Mouse (Mus musculus) spleen, adult 12 weeks (tissue): Measurements from ENCODE around the gene Rpl28.

Source experiments
- DNase-seq: peaks from one replicate; pipeline ENCODE4 v3.0.0; 2022; ENCODE audit warnings: low spot score

Gene Rpl28

DNA sequence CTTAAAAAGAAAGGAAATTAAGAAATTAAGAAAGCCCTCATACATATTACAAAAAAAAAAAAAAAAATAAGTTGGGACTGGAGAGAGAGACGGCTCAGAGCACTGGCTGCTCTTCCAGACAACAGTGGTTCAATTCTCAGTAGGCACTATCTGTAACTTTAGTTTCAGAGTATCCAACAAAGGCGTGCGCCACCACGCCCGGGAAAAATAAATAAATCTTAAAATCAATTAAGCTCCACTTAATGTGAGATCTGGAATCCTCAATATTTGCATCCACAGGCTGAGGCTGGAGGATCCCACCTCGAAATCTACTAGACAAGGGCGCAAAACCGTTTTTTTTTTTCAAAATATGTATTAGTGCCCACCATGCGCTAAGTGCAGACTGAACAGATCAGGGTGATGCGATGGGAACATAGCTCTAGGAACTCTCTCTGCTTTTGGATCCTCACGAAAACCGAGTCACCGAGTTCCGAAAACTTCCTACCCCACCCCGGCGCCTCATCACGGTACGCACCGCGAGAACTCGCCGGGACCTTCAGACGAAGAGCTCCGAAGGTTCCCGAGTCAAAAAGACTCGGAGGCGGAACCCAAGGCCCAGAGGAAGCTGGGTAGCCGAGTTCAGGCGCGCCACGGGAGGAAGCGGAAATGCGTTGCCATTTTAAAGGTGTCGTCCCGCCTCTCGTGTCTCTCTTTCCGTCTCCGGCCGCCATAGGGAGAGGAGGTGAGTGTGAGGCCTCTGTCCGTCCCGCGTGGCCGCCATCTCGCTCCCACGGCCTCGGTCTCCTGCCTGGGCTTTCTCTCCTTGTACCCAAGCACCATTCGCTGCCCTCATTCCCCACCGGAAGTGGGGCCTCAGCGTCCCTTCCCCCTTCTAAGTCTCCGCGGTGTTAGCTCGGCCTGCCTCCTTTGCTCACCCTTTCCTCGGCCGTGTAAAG, at the start of gene Rpl28:
Gene Rpl28 (plus strand): TSS at position 597 of the 935 bp plus-strand sequence.
- peak; percentile 86 for DNase-seq

DNA sequence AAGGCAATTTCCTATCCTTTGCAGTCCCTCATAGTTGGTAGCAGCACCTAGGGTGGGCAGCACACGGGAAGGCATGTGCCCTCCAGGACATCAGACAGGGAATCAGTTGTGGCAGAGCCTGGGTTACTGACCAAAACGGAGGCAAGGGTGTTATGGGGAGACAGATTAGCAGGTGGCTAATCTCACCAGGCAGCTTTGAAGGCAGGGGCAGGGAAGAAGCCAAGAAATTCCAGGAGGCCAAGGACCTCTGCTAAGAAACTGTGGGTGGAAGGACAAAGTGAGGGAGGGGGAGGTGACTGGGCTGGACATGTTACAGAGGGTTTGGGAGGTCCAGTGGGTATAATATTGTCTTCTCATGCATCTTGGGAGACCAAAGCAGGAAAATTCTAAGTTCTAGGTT, 49.3 kb upstream of the Rpl28 start:
- DNase-seq = no peak

DNA sequence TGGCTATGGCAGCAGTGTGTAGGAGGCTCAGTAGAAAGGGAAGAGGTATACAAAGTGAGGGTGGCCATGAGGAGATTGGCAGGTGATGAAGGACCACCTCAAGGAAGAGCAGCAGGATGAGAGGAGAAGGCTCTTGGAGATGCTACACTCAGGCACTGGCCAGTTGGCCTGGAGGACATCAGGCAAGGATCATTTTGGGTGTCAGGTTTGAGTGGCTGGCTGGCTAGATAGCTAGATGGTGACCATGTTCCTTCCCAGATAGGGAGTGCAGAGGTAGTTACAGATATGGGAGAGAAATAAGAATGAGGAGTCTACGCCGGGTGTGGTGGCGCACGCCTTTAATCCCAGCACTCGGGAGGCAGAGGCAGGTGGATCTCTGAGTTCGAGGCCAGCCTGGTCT, 47.8 kb upstream of the Rpl28 start:
- no peak for DNase-seq

DNA sequence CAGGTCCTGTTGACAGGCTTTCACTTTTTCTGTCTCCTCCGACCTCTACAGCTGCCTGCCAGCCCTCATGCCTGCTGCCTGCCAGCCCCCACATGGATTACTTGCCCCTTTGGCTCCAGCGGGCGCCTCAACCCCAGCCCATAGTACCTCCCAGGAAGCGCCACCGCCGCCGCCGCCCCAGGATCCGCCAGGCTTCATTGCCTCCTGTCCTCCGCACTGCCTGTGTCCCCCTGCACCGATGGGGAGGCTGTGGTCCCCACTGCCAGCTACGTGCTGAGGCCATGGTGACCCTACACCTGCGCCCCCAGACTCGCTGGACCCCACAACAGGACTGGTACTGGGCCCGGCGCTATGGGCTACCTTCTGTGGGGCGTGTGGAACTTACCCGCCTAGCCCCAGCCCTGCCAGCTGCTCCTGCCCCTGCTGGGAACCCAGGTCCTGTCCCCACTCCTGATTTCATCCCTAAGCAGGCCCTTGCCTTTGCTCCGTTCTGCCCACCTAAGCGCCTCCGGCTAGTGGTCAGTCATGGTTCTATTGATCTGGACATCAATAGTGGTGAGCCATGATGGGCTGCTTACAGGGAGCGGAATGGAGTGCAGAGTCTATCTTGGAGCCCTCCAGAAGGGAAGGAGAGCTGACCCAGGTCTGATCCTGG, 46.2 kb upstream of the Rpl28 start:
- DNase-seq = no peak

DNA sequence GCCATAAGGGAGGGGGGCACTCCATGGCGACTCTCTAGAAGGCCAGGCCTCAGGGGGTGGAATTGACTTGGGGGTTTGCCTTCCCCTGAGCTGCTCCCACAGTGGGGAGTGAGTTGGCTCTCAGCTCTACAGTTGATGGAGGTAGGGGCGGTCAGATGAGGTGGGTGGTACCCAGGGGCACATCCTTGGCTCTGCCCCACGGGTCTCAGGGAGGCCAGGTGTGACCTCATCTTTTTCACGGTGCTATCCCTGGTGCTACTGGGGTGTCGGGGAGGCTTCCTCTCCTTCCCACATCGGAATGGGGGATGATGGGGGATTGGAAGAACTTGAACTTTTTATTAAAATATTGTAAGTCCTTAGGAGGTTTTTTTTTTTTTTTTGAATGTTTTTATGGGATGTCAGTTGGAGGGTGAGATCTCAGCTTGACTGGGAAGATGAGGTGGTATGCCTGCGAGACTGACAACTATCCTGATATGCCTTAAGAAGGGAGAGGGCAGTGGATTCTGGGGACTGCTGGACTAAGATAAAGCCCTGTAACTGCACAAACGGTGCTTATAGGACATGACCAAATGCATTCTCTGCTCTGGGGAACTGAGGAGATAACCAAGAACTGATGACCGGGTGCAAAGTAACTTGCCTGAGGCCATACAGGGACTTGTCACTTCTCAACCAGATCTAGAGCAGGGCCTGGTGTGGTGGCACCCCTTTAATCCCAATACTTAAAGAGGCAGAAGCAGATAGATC, 45.3 kb upstream of the Rpl28 start:
- no peak for DNase-seq

DNA sequence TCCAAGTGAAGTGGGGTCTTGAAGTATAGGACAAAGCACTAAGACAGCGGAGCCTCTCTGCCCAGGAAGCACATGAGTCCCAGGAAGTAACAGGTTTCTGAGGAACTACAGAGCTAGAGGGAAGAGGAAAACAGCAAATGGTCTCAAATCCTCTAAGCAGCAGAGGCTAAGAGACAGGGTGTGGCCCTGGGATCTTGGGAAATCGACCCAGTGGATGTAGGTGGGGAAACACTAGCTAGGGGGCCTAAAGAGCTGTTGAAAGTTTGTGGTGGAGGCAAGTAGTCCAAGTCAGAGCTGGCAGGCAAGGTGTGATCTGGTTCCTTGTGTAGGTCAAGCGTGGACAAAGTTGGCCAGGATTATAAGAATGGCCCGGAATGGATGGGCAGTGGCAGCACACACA, 44.4 kb upstream of the Rpl28 start:
- DNase-seq = no peak

DNA sequence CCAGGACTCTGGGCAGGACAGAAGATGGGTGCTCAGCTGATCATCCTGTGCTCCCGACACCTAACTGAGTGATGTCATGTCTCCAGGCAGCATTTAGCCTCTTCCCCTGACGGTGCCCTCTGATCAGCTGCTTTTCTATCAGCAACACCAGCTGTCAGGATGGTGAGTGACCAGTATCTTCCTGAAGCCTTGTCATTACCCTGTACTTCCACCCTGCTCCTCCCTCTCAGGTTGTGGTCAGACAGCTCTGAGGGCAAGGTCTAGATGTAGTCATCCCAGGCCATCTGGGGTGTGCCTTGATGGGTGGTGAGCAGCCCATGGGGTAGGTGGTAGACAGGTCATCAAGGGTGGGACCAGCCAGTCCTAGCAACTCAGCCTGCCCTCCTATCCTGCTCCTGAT, 43.5 kb upstream of the Rpl28 start:
- DNase-seq = no peak

DNA sequence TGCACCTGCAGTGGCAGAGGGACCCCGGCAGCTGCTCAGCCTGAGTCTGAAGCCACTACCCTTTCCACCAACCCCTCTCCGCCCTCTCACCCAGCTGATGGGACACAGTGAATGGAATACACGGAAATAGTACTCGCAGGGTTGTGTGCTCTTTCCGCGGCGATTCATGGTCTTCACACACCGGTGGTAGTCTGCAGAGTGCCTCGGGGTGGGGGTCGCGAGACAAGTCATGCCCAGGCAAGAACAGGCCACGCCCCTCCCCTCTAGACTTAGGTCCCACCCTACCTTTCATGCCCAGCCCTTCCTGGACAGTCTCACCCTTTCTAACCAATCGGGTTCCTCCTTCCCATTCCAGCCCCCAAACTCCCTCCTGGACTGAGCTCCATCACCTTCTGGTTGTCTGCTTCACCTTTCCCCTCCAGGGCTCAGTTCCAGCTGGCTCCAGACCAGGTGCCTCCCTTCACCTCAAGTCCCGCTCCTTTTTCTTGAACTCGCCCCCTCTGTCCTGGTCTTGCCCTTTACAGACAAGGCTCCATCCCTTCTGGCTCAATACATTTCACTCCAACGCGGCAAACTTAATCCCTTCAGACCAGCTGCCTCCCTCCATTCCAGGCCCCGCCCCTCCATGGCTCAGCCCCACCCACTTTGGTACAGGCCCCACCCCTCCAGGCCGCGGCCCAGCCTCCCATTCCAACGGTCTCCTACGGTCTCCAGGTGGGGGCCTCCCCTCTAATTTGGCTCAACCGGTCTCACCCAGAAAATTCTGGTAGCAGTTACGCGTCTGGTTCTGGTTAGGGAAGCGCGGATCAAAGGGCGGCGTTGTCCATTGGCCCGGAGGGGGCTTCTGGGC, 40.5 kb upstream of the Rpl28 start:
- DNase-seq = peak; percentile 66

DNA sequence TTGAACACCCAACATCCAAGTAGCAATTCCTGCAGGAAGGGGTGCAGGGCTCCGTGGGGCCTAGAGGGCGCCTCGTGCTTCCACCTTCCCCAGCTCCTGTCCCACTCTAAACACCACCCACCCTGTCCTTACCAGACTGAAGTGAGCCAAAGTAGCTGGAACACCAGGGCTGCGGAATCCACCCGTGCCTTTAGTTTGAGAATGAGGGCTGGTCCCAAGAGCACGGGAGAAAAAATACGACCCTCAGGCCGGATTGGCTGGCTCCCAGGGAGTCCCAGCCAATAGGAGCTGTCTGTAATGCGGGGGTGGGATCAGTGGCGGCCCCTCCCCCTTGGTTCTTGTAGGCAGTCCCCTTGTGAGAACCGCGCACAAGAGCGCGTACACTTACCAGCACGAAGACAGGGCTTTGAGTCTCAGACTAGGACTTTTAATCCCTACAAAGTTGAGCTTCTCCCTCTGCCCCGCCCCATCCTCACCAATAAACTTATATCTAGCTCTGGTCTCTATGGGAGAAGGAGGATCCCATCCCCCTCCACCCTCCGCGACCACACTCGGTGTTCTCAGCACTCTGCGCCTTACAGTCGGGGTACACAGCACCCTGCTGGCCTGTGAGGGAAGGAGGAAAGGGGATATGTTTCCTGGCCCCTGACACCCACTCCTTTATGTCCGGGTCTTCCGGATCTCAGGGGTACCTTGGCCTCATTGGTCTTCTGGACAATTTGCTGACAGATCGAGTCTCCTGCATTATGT, 39.7 kb upstream of the Rpl28 start, which contains the start of gene Cox6b2:
Gene Cox6b2 (minus strand): TSS at position 274 of the 750 bp plus-strand sequence.
- DNase-seq = peak; percentile 62

DNA sequence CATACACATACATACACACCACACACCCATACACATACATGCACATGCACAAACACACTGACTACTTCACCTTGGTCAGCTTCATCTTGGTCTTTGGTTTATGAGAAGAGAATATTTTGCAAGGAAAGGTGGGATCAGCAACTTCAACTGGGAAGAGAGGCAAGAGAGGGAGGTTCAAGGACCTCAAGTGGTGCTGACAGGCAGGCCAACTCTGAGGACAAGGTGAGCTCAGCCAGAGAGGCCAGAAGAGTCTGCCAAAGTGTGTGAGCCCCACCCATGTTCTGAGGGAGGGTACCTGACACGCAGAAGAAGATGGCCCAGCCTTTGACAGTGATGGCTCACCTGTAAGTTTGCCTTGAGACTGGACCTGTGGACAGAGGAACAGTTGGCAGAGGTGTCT, 33.0 kb upstream of the Rpl28 start:
- DNase-seq = no peak

DNA sequence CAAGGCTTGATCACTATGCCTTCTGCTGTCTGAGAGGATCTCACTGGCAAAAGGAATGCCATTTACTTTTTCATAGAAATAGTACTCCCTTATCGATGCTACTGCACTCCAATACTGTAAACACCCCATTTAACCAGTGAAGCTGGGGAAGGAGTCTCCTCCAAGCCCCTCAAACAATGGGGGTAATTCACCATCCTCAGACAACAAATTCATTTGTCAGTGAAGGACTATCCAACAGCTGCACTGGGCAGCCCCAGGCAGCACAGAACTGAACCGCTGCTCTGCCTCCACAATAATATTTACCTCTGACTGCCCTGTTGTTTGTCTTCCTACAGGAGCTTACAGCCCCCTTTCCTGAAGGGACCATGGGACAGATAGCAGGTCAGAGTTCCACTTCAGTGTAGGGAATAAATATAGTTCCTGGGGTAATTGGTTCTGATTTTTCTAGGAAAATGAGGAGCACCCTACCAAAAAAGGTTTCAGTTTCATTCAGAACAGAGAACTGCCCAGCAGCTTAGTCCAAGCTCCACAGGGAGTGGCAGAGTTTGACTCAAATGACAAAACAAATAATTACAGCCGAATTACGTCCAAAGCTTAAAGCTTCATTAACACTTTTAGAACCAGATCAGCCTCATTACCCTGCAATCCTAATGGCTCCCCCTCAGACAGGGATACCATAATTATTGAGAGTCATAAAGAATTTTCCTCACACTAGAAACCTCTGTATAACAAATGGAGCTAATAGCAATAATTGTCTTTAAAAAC, 27.5 kb upstream of the Rpl28 start:
- no peak for DNase-seq

DNA sequence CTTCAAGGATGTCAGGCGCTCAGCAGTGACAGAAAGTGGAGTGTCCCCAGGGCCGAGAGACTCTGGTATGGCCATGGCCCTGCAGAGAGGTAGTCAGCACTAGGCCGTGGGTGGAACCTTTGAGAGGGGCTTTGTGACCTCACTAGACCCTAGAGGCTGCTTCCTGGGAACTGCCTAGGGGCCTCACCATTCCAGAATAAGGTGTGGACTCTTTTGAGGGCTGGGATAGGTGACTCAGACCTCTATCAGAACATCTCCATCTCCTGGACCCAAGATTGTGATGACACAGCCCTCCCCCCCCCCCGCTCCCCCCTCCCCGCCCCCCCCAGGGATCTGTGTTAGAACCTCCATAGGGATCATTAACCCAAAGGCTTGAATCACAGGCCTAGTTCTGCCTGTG, 21.5 kb upstream of the Rpl28 start, which contains the start of gene Fam71e2:
Gene Fam71e2 (minus strand): TSS at position 101 of the 400 bp plus-strand sequence.
- DNase-seq = no peak

DNA sequence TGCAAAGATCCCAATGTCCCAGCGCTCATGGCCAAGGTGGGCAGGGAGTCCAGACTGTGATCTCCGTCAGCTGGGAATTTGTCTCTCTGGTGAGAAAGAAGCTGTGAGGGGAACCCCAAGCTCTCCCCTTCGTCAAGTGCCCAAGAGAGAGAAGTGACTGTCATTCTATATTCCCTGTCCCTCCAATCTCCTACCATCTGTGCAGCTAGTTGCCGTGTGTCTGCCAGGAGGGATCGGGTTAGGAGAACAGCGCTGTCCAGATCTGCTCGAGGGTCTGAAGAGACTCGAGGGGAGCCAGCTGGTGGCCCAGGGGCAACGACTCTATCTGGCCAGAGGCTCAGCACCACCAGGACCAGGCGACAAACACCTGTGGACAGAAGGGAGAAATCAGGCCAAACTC, 16.5 kb upstream of the Rpl28 start:
- no peak for DNase-seq

DNA sequence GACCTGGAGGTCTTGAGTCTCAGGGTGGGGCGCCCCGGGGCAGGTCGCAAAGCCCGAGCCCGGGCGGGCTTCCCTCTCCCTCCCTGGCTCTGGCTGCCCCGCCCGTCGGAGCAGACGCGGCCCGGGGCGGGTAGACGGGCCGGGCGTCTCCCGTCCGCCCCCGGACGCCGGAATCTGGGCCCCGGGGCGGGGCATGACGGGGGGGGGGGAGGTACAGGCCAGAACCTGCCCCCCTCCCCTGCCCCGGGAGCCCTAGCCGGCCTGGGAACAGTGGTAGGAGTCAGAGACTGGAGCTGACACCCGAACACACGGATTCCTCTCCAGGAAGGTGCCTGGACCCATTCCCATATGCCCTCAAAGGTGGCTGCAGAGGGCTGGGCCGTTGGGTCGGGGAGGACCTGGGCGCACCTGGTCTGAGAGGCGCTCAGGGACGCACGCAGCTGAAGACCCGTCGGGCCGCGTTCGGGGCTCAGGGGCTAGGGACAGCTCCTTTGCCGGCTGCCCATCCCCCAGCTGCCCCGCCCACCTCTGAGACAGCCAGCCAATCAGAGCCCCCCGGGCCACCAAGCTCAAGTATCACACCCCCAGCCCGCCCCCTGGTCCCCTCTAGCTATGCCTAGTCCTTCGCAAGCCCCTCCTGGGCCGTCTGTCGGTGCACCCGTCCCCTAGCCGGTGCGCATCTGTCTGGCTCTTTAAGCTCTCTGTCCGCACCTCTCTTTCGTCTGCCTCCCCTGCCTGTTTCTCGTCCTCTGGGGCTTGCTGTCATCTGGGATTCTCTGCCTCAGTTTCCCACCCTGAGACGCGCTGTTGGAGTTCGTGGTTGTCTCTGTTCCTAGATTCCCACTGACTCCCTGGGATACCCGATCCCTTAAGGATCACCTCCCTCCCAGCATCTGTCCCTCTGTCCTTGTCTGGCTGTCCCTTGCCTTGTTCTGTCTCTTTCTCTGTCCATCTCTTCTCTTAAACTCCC, 15.5 kb upstream of the Rpl28 start:
- no peak for DNase-seq

DNA sequence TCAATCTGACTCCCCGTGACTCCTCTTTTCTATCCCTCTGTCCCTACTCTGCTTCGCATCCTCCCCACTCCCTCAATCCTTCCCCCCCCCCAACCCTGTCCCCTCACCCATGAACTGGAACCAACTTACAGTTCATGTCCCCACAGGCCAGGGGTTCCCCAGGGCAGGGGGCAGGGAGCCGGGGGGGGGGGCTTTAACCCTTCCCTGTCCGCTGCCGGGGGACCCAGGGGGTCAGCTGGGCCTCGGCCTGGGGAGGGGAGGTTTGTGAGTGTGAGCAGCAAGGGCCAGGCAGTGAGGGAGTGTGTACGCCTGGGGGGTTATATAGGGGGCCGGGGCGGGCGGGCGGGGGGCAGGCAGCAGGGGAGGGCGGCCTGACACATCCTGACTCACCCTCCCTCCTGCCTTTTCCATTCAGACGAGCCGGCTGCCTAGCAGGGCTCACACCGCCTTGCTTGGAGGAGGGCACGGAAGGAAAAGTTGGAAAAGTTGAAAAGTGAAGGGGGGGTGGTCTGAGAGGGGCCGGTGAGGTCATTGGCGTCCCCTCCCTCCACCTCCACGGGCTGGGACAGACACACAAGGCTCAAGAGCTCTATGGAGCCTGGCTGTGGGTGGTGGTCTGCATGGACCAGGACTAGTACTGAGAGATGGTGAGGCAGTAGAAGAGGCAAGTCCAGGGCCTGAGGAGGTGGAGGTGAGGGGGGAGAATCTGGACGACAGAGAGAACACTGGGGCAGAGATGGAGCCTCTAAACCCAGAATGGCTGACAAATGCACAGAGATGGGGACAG, 14.6 kb upstream of the Rpl28 start:
- DNase-seq = no peak

DNA sequence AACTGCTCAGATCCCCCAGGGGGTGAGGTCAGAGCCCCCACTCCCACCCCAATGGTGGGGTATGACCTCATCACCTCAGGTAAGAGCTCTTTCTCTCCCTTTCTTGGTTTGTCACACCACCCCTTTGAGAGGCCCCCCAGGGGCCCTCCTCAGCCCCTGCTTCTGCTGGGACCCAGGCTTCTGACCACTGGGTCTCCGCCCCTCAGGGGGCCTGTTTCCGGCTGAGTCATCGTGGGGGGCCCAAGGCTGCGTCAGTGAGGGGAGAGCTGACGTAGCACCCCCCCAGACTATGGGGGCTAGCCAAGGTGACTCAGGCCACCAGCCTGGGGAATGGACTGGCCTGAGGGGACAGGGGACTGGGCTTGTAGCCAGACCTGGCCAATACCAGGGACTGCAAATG, 12.8 kb upstream of the Rpl28 start:
- no peak for DNase-seq

DNA sequence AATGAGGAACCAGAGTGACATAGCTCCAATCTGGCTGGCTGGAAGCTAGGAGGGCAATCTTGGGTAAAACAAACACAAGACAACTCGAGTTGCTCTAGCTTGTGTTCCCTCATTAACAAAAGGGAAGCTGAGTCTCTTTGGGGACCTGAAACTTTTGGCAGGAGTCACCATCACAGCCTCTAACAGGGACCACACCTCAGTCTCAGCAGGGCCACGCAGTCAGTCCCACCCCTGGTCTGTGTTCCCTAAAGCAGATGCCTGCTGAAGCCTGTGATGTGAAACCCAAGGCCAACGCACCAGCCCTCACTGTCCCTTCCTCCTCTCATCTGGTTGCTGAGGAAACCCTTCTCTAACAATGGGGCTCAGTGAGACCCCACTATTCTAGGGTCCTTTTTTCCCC, 10.5 kb upstream of the Rpl28 start:
- no peak for DNase-seq

DNA sequence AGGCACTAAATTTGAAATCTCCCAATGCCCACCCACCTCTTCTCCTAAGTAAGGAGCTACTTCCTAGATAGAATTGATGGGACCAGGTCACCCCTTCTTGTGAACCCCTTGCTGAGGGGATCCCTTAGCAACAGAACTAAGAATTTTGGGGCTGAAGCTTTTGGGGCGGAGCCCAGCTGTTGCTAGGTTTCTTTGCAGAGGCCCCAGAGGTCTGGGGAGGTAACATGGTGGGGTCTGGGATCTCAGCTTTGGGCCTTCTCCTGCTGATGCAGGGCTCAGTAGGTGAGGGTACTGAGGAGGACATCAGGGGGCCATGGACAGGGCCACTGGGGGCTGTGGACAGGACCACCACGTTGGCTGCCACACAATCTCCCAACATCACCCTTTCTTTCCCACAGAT, 9.9 kb upstream of the Rpl28 start, which contains the start of the genes Il11 and Tmem190:
Gene Il11 (minus strand): TSS at position 101 of the 400 bp plus-strand sequence.
Gene Tmem190 (plus strand): TSS at position 179 of the 400 bp plus-strand sequence.
- no peak for DNase-seq
